Mouse (Mus musculus) mouse trophoblast stem cell (cell line): ENCODE data around the gene Psors1c2.
"Not testable (repeated sequence)": the region's sequence is repeated elsewhere in the genome, so short reads cannot be mapped to it uniquely, and the experiment has no call there.

Experiments
- in situ Hi-C, 2 experiments: fragments of 300-500 bp; cut with MseI, MboI; formaldehyde crosslinking; loops; 2 replicates in 1 of 2; 3 replicates in 1 of 2; pipeline ENCODE4 v1.15.1; 2025

Psors1c2 gene

DNA sequence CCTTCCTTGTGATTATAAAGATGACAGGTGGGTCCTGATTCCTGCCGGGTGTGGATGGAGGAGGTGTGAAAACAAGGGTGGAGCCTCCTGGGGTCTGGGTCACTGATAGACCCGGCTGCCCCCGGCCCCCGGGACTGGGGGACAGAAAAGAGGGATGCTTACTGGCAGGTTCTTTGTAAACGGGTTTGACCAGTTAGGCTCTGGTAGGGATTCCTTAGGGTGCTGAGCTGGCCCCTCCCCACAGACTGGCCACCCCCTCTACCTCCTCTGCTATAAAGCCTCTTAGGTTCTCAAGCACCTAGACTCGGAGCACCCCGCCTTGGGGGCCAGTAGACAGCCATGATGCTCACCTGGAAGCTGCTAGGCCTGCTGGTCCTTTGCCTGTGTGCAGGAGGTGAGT lies at the start of gene Psors1c2:
Psors1c2 (plus strand) TSS at position 301 of the 400 bp plus-strand sequence.
- in situ Hi-C loops, result no loop called here

GRCm38 (mm10) chr17:35484066-35484465 lies 48.9 kb upstream of the Psors1c2 start:
- in situ Hi-C loops, result no loop called here

DNA sequence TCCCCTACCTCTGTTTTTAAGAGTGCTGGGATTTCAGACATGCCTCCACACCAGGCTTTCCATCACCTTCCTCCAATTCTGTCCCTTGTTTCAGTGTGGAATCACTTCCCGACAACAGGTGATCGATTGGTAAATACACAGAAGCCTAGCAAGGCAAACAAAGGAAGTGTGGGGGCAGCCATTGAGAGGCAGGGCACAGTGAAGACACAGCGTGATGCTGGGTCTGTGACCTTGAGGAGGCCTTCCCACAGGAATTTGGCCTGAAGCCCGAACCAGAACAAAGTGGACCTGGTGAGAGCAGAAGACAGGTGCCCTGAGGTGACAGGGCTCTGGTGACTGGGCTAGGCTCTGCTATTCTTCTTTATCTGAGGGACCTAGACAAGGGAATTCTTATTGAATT lies 47.3 kb upstream of the Psors1c2 start:
- in situ Hi-C loops, result no loop called here

DNA sequence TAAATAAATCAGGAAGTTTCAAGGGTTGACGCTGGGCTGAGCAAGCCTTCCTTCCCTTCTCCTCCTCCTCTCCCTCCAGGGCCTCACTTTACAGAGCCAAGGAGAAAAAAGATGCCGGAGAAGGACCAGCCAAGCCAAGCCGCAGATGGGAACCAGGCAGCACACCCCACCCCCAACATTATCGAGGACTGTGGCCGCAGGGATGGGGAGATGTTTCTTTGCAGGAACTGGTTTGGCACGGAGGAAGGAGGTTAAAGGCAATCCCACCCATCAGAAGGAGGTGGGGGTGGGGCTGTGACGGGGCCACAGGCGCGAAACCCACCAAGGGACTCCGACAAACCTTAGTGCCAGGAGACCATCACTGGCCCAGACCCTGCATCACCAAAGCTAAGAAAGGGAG lies 46.3 kb upstream of the Psors1c2 start:
- in situ Hi-C loops, result no loop called here

DNA sequence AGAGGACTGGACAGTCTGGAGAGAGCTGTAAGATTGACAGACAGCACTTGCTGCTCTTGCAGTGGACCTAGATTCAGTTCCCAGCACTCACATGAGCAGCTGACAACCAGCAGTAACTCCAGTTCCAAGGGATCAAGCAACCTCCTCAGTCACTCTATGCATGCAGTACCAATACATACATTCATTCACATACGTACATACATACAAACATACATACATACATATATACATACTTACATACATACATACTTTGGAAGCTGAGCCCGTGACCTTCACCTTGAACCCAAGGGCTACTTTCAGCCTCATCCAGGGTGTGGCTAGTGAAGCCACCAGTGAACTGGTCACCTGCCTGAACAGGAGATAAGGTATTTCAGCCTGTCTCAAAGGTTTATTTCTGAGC lies 45.0 kb upstream of the Psors1c2 start:
- in situ Hi-C loops, result no loop called here

GRCm38 (mm10) chr17:35490320-35490719 lies 42.7 kb upstream of the Psors1c2 start:
- in situ Hi-C loops, result no loop called here

- in situ Hi-C loops, result no loop called here
These were observed 35.9 kb upstream of the Psors1c2 start for GRCm38 (mm10) chr17:35497124-35497523.

- in situ Hi-C loops, result no loop called here
These were observed 30.8 kb upstream of the Psors1c2 start for GRCm38 (mm10) chr17:35502226-35502625.

GRCm38 (mm10) chr17:35502762-35503161 lies 30.2 kb upstream of the Psors1c2 start:
- in situ Hi-C loops, result no loop called here

- in situ Hi-C loops, result no loop called here
These were observed 29.2 kb upstream of the Psors1c2 start for GRCm38 (mm10) chr17:35503849-35504248.

DNA sequence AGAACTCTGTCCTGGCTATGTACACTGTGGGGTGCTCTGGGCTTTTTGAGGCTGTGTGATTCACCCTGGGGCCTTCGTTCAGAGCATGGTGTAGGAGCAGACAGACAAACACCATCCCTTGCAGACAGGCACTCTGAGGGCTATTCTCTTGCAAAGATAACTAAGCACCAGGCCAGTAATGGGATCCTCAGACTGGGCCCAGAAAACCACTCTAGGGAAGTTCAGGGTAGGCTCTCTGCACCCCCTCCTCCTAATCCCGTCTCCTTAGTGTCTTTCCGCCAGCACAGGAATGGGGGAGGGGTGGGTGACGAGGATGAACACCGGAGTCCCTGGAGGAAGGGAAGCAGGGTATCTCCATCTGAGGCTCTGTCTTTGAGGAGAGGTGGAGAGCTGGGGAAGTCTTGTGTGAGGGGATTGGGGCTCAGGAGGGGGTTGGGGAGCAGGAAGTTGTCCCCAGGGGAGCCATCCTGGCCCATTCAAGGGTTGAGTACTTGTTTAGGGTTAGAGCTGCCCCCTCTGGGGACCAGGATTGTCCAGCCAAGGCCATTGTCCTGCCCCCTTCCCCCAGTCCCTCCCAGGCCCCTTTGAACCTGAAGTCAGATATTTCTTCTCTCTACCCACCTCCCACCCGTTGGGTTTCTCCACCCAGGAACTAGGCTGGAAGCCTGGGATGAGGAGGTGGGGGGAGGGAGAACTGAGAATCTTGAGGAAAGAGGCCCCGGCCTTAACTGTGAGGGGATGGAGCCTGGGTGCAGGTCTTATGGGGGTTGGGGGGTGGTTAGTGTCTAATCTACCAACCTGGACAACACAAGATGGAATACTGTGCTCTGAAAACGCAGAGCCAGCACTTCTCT lies 28.1 kb upstream of the Psors1c2 start:
- in situ Hi-C loops, result no loop called here

GRCm38 (mm10) chr17:35505776-35506175 lies 27.2 kb upstream of the Psors1c2 start, which contains the start of gene Pou5f1:
Gene Pou5f1, plus strand, starts transcription at chr17:35506018.
- in situ Hi-C loops, result no loop called here

GRCm38 (mm10) chr17:35506881-35507280 lies 26.1 kb upstream of the Psors1c2 start:
- in situ Hi-C loops, result no loop called here

DNA sequence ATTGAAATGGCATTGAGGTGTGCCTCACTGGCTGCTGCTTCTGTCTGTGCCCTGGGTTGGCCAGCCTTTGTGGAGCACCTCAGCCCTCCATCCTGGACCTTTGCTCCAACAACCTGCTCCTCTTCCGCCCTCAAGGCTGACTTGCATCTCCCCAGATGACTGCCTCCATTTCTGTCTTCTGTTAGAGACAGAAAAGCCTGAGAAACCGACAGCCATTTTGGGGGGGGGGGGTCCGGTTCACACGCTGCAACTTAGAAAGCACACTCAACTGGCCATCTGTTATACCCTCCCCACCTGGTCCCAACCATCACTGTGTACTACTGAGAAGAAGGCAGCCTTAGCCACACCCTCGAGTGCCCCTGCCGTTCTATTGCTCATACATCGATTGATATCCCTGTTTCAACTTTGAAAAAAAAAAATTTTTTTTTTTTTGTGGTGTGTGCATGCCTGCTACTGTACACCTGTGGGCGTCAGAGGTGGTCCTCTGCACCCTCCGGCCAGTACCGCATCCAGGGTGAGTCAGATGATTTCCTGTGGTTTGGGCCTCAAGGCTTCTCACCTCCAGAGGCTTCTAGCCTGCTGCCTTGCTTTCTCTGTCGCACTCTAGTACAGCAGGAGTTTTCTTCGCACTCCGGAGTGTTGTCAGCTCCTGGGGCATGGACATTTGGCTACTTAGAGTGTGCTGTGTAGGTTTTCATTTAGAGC lies 25.3 kb upstream of the Psors1c2 start:
- in situ Hi-C loops, result no loop called here

DNA sequence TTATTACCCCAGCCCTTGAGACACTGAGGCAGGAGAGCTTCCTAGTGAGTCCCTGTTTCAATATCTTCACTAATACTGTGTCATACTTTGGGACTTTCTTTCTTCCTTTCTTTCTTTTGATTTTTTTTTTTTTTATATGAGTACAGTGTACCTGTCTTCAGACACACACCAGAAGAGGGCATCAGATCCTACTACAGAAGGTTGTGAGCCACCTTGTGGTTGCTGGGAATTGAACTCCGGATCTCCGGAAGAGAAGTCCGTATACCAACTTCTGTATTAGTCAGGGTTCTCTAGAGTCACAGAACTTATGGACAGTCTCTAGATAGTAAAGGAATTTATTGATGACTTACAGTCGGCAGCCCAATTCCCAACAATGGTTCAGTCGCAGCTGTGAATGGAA lies 24.7 kb upstream of the Psors1c2 start:
- in situ Hi-C loops, result not testable (repeated sequence)

DNA sequence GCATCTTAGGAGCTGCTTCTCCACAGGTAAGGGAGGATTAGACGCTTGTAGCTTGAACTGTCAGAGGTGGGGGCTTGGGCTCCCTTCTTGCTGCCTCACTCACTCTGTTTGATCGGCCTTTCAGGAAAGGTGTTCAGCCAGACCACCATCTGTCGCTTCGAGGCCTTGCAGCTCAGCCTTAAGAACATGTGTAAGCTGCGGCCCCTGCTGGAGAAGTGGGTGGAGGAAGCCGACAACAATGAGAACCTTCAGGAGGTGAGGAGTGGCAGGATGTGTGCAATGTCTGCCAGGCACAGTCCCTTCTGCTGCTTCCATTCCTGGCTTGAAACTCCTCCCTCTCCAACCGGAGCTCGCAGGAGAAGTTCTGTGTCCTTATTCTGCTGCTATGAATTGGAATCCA lies 23.7 kb upstream of the Psors1c2 start:
- in situ Hi-C loops, result no loop called here

DNA sequence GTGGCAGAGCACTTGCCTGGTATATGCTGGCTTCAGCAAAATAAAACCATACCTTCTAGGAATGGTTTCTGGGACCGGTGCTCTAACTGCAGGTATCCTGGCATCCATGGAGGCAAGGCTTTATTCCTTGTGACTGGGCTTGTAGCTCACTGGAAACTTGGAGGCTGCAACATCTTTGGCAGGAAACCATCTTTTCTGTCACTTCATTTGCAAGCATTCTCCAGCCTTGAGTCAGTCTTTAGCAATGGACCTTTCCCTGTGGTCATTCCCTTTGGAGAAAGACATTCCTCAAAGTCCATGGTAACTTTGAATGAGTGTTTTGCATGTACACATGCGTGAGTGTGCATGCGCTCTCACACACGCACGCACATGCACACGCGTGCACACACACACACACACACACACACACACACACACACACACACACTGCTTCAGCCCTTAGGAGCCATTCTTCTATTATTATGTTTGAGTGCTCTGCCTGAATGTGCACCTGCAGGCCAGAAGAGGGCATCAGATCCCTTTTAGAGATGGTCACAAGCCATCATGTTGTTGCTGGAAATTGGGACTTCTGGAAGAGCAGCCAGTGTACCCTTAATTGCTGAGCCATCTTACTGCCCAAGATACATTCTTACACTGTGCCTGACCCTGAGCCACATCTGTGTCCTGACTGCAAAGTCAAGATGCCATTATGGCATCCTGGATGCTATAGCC lies 19.9 kb upstream of the Psors1c2 start:
- in situ Hi-C loops, result no loop called here

- in situ Hi-C loops, result no loop called here
These were observed 19.1 kb upstream of the Psors1c2 start for GRCm38 (mm10) chr17:35513886-35514285.

DNA sequence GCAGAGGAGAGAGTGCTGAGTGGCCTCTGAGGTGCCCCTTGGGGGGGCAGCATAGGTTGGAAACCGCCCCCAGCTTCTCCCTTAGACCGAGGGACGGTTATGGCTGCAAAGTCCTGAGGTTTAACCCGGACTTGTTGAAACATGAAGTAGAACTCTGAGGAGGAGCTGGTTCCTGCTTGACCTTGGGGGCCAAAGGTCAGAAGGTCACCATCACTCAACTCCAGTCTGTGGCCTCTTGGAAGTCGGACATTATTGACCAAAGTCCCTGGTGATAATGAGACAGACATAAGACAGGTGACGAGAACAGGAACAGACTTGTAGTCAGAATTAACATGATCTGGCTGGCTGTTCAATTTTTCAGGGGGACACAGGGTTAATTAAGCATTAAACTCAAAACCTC lies 18.2 kb upstream of the Psors1c2 start:
- in situ Hi-C loops, result no loop called here

DNA sequence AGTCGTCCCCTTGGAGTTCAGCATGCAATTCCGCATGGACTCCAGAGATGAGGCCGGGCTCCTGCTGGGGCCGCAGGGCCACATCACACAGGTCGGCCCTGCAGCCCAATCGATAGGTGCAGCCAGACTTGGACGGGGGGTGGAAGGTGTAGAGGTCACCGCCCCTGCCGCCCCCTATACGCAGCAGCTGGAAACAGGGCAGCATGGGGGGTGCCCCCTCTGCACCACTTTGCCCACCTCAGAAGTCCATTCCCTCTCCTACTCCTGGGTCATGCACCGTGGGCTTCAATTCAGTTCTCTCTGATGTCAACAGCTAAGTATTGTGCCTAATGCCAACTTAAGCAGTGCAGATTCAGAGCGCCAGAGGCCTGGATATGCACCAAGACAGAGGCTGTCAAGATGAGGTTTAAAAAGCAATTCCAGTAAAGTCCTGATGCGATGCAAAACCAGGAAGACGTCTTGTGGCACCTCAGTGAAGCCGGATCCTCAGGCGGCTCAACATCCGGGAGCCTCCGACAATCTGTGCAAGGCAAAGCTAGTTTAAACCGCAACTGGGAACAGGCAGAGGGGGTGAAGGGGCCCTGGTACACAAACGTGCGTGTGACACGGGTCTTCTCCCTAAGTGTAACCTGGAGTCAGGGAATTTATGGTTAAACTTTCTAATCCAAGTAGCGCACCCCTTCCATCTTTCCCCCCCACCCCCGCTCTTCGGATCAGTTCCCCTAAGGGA lies 16.9 kb upstream of the Psors1c2 start:
- in situ Hi-C loops, result no loop called here

DNA sequence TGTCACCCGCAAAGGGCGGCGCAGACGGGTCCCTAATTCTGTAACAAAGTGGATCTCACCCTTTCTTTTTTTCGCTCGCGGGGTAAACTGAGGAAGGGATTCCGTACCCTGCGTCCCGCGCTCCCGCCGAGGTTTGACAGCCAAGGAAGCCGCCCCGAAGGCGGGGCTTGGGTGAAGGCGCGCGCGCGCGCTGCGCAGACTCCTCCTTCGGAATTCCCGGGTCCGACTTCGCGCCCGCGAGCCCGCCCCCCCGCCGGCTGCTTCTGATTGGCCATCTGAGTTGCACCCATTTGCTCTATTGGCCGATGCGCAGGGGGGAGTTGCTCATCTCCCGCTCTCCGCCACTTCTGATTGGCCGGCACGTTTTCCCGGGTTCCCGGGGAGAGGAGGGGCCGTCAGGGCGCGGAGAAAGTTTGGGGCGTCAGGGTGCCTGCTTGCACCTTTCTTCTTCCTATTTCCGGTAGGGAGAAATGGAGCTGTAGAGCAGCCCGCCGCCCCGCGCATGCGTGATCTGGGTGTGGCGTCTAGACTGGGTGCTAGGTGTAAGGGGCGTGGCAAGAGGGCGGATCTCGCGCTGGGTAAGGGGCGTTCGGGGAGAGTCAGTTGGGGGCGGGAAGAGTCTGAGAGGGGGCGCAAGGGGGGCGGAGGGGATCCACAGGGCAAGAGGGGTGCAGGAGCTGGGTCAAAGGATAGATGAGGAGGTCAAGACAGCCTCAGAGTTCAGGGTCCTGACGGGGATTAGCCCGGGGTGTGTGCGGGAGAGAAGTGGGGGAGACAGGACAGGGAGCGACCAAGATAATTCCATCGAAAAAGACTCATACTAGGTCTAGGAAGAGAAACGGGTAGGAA lies 16.1 kb upstream of the Psors1c2 start, which contains the start of the genes Tcf19 and Cchcr1:
Tcf19 (minus strand) TSS at position 173 of the 849 bp plus-strand sequence.
Cchcr1 (plus strand) TSS at position 449 of the 849 bp plus-strand sequence.
- in situ Hi-C loops, result no loop called here
